Mouse (Mus musculus): ENCODE results near the gene Lpin2.

The Lpin2 gene

DNA sequence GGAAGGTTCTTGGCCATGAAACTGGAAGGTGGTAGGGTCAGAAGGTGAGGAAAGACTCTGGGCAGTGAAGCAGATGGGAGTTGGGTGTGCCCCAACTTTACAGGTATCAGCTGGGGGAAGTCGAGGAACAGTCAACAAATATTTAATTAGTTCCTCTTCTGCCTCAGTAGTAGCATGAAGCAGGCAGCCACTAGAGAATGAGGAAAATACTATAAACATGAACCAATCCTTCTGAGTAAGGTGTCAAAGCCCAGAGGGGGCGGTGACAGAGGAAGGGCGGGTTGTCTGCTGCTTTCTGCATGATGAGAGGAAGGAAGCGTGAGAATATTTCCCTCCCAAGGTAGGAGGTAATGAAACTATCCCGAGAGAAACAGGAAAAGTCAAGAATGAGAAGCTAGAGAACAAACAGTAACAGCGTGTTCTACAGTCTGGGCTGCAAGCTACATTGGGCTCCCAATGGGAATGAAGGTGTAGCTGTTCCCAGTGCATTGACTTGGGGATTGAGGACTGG lies at the start of gene Lpin2:
Lpin2 (plus strand) TSS at position 350 of the 511 bp plus-strand sequence.
- ChIA-PET POLR2A (interaction anchor here in 2 of 4 experiments (1.2 to 2.3 kb wide), 6 partner anchors 10 to 444 kb away, joined by 3 to 7 read pairs (median 4); partner anchors contain the start of genes Myl12a (in 2 of the 2) and Myom1 (in 2 of the 2)), CTCF (interaction anchor here in 3 of 4 experiments (0.7 to 1.3 kb wide), 3 partner anchors 10 to 476 kb away, joined by 3 to 5 read pairs (median 3); no protein-coding TSS in a partner anchor)

DNA sequence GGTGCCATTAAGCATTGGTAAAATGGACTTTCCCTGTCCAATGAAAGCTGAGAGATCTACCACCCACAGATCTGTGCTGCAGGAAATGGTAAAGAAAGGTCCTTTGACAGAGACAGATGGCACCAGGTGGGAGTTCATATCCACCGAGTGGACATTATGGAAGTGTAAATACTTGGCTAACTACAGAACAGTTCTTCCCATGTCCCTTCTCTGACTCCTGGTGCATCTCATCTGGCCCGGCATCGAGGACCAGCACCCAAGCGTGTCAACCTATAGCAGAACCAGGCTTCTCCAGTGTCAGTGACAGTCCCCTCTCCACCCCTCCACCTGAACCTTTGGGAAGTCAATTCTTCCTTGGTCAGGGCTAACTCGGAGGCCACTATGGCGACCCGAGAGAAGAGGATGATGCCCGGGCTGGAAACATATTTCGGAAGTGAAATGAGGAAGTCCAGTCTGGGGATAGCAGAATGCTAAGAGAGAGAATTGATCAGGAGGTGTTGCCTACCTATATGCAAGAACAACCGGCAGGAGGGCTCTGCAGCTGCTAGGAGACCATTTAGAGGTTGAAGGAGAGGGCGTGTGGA lies 49.4 kb upstream of the Lpin2 start:
- CTCF ChIA-PET, result no interaction called here

DNA sequence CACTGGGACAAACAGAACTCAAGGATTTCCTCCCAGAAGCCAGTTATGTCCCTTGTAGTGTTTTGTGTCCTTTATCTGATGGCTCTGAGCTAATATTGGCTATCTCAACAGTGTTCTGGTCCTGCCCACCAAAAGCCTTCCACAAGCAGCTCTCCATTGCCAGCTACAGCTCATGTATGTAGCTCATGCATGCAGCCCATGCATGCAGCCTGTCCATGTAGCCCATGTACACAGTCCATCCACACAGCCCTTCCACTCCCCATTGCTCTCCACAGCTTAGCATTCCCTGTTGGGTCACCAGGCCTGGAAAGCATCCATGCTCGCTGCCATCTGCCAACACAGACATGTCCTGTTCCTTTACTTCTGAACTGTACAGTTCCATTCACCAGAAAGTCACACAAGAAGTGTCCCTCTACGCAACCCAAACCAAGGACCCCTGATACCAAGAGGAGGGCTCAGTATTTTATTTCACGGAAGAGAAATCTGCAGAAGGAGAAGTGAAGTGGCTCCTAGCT lies 47.9 kb upstream of the Lpin2 start:
- CTCF ChIA-PET, result interaction anchor here in 1 of 4 experiments (0.5 kb wide), 1 partner anchor 704 kb away, joined by 3 read pairs; no protein-coding TSS in a partner anchor

More for the DNA sequence above, 49.4 kb upstream of the Lpin2 start:
- POLR2A ChIA-PET, result no interaction called here

DNA sequence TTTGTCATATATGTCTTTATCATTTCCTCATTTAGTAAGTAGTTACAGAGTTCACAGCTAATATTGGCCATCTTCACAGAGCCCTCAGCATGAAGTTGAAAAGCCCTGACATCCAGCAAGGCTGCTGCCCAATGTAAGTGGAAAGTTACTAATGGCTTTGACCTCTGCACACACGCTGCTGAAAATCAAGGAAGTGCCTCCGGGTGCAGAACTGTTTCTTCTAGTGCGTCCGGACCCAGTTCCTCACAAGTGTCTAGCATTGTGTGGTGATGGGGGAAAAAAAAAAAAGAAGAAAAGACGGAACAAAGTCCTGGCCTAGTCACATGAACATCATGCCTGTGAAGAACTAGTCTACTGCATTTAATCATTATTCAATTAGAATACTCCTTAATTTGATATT lies 47.3 kb upstream of the Lpin2 start:
- ChIA-PET POLR2A (no interaction called here), CTCF (no interaction called here)

More for the DNA sequence above, 47.9 kb upstream of the Lpin2 start:
- POLR2A ChIA-PET, result no interaction called here

DNA sequence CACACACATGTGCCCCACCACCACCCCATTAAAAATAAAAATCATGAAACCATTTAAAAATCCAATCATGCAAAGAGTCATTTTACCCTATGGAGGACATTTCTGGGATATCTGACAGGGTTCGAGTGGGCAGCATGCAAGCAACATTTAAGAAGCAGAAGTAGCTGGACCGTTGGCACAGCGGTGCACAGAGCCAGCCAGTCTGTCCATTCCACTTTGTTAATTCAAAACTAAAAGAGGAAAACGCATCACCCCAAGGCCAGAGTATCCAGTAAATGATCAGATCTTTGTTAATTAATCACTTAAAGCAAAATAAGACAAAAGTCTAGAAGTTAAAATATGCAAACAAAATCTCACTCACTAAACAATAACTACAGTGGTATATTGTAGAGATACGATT lies 46.5 kb upstream of the Lpin2 start:
- POLR2A ChIA-PET, result no interaction called here
- CTCF ChIA-PET, result no interaction called here

DNA sequence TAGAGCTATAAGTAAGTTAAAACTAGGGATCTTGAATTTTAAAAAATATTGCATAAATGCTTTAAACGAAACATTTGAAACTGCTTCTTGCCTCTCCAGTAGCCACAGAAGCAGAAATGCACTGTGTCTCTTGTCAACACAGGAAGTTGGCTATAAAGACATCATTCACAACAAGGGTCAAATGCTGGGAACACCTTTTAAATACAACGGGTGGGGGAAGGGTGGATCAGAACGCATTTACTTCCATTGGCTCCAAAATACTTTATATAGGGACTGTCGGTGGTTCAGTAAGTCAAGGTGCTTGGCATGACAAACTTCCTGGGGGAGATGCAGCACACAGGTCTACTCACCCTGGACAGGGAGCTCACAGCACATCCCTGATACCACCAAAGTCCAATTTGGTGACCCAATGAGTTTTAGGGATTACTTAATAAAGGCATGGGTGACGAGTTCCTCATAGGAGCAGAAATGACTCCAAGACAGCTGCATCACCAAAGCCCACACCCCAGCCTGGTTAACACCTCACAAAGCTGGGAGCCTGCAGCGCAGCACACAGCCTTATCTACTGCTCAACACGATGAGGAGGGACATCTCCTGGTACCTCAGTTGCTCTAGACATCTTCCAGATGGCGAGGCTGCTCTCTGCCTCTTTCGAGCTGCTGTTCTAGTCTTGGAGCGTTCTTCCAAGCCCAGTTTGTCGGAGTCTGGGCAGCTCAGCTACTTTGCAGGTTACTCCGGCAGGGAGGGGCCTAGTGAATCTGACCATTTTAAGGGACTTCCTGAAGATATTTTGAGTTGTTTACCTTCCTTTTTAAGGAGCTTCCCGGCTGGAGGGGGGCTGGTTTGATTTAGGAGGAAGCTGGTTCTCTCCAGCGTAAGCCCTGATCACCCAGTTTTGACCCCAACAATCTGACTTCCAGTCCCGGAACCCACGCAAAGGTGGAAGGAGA lies 45.7 kb upstream of the Lpin2 start:
- POLR2A ChIA-PET, result interaction anchor here in 2 of 4 experiments (0.6 to 0.9 kb wide), 3 partner anchors 14 to 173 kb away, joined by 3 to 4 read pairs (median 4); no protein-coding TSS in a partner anchor
- CTCF ChIA-PET, result no interaction called here

DNA sequence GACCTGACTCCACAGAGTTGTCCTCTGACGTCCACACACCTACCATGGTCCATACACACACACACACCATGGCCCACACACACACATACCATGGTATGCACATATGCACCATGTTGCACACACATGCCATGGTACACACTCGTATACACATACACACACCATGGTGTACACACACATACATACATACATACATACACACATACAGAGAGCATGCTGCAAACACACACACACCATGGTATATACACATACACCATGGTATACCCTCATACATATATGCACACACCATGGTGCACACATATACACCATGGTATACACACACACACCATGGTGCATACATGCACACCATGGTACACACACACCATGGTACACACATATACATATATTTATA lies 45.0 kb upstream of the Lpin2 start:
- ChIA-PET CTCF (no interaction called here), POLR2A (interaction anchor here in 2 of 4 experiments (0.6 to 0.8 kb wide), 2 partner anchors 96 to 172 kb away, joined by 3 to 4 read pairs; no protein-coding TSS in a partner anchor)

DNA sequence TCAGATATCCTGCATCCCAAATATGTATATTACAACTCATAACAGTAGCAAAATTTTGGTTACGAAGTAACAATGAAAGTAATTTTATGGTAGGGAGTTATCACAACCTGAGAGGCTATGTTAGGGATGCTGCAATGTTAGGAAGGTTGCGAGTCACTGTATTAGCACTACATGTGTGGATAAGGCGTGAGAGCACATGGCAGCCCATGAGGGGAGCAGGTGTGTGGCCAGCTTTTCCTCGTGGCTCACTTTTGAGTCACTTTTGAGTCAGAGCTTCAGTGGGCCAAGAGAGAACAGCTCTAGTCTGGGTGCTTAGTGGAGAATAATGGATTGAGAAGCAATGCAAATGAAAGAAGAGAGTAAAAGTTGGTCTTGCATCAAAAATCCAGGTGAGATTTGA lies 40.3 kb upstream of the Lpin2 start:
- CTCF ChIA-PET, result no interaction called here
- POLR2A ChIA-PET, result no interaction called here

DNA sequence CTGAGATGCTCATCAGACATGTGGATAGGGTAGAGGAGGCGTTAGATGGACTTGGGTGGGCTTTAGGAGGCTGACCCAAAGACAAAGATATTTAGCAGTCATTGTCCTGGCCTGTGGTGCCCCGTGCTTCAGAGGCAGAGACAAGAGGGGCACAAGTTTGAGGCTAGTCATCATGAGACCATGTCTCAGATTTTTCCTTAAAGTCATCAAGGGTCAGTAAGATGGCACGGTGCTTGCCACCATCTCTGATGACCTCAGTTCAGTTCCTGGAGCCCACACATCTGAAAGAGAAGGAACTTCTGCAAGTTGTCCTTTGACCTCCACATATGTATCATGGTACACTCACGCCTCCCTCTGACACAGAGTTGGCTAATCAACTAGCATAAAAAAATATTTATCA lies 39.2 kb upstream of the Lpin2 start:
- POLR2A ChIA-PET, result no interaction called here
- CTCF ChIA-PET, result no interaction called here

DNA sequence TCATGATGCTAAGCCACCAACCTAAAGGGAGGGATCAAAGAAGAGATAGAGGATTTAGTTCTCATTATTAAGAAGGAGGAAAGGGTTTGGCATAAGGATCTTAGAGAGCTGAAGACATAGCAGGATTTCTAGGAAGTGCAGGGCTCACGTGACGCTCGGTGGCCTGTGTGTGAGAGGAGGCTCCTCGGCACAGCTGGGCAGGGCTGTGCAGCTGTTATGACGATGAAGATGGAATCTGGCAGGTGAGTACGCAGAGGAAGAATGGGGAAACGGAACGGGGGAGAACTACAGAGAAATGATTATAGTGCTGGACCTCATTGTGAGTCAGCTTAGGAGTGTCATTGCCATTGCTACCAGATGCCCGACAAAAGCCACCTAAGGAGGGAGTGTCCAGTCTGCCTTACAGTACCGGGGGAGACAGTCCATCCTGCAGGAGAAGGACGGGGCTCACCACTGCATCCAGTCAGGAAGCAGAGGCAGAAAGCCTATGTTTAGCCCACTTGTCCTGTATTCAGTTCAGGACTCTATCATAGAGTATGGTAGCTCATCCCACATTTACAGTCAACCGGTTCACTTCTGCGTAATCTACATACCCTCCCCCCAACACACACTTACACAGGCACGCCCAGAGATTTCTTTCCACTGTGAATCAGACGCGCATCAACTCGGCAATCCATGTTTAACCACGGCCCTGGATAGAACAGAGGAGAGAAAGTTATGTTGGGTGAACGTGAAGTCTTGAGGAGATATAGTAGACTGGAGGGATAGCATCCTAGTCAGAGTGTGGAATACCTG lies 37.8 kb upstream of the Lpin2 start:
- CTCF ChIA-PET, result no interaction called here

DNA sequence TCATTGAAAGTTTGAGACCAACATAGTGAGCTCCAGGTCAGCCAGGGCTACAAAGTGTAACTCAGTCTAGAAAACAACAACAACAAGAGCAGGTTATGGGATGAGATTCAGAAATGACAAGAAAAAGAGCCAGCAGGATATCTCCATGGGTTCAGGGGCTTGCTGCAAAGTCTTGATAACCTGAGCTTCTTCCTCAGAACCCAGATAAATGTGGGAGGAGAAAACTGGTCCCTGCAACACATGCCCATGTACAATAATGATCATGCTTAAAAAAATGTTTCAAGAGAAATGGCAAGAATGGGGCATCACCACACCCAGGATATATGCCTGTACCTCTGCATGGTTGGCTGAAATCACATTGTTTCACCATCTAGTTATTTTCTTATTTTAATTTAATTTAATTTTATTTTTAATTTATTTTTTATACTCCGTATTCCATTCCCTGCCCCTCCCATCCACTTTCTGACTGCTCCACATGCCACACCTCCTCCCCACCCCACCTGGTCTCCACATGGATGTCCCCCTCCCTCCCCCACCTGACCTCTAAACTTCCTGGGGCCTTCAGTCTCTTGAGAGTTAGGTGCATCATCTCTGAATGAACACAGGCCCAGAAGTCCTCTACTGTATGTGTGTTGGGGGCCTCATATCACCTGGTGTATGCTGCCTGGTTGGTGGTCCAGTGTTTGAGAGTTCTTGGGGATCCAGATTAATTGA lies 37.0 kb upstream of the Lpin2 start:
- ChIA-PET CTCF (no interaction called here), POLR2A (interaction anchor here in 1 of 4 experiments (0.8 kb wide), 1 partner anchor 1646 kb away, joined by 3 read pairs; no protein-coding TSS in a partner anchor)

More for the DNA sequence above, 37.8 kb upstream of the Lpin2 start:
- POLR2A ChIA-PET, result interaction anchor here in 1 of 4 experiments (0.8 kb wide), 1 partner anchor 1647 kb away, joined by 3 read pairs; no protein-coding TSS in a partner anchor

DNA sequence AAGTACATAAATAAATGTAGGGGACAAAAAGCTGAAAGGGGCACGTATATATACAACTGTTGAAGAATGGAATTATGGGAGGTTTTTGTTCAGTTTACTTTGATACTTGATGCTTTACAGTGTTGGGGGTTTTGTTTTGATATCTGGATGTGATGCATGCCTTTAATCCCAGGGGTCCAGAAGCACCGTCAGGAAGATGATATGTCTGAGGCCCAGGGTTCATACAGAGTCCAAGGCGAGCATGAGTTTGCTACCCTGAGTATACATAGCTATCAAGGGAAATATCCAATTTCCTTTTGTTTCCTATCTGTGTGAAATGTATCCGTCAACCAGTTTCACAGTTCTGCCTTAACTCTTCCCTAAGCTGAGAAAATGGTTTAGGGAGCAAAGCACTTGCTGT lies 29.0 kb upstream of the Lpin2 start:
- ChIA-PET CTCF (no interaction called here), POLR2A (interaction anchor here in 1 of 4 experiments (0.6 kb wide), 1 partner anchor 1027 kb away, joined by 3 read pairs; no protein-coding TSS in a partner anchor)

DNA sequence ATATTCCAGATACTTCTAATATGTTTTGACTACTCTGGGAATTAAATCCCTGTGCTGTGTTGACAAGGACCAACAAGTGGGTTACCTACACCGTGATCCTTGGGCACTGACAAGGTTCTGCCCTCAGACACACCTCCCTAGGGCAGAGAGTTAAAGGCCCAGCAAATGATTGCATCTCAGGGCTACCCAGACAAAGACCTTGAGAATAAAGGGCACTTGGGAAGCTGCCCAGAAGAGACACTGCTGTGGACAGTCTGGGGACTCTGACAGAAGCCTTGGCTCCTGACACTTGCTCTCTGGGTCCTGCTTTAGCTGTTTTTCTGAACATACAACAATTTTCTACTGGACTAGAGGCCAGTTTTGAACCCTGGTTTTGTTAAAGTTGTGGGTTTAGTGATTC lies 27.1 kb upstream of the Lpin2 start:
- POLR2A ChIA-PET, result no interaction called here
- CTCF ChIA-PET, result interaction anchor here in 1 of 4 experiments (0.6 kb wide), 1 partner anchor 541 kb away, joined by 3 read pairs; no protein-coding TSS in a partner anchor

DNA sequence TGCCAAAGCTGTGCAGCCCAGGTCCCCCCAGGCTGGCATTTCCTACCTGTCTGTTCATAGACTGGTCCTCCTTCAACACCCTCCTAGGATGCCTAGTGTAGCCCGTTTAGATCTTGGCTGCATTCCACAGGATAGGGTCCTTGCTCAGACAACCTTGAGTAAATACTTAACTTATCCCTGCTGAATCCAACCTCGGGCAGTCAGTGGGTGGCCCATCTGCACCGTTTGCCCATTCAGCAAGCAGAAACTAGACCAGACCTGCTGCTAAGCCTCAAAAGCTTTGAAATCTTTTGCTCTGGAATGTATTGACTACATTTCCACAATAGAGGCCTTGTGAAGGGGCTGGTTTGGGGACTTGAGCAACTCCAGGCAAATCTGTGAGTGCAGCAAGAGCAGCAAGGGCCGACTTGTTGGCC lies 23.2 kb upstream of the Lpin2 start:
- CTCF ChIA-PET, result no interaction called here
- POLR2A ChIA-PET, result interaction anchor here in 1 of 4 experiments (0.8 kb wide), 1 partner anchor 24 kb away, joined by 4 read pairs; no protein-coding TSS in a partner anchor

DNA sequence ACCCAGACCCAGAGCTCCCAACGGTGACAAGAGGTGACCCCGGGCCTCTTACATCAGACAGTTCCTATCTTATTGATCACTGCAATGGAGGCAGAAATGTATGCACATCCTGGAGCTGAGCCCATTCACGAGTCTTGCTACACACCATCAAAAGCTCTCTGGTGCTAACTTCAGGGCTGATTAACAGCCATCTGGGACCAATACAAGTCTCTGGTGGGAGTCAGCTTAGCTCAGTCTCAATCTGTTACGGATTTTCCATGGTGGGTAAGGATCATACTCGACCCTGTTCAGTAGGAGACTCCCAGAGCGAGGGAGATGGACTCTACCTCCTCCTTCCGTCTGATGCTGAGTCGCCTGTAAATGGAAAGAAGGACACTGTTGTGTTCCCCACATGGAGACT lies 22.6 kb upstream of the Lpin2 start:
- POLR2A ChIA-PET, result interaction anchor here in 1 of 4 experiments (0.8 kb wide), 1 partner anchor 24 kb away, joined by 4 read pairs; no protein-coding TSS in a partner anchor
- CTCF ChIA-PET, result no interaction called here

DNA sequence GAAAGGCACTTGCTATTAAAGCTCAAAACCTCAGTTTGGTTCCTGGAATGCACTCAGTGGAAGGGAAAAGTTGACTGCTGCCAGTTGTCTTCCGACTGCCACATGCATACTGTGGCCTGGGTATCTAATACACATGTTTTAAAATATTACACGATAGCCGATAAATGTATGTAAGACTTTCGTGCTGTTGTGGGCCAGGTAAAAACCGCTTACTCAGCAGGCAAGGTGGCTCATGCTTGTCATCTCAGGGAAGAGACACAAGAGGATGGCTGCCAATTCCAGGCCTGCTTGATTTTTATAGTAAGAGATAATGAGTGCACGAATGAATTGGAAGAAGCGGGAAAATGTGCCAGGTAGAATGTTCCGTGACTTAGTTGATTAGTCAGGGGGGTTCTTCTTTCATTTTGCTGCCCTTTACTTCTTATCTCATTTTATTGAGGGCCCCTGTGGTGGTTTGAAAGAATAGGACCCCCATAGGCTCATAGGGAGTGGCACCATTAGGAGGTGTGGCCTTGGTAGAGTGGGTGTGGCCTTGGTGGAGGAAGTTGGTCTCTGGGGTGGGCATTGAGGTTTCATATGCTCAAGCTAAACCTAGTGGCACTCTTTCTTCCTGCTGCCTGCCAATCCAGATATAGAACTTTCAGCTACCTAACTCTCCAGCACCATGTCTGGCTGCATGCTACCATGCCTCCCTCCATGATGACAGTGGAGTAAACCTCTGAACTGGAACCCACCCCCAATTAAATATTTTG lies 21.9 kb upstream of the Lpin2 start:
- CTCF ChIA-PET, result no interaction called here
- POLR2A ChIA-PET, result interaction anchor here in 1 of 4 experiments (0.8 kb wide), 1 partner anchor 23 kb away, joined by 4 read pairs; no protein-coding TSS in a partner anchor

DNA sequence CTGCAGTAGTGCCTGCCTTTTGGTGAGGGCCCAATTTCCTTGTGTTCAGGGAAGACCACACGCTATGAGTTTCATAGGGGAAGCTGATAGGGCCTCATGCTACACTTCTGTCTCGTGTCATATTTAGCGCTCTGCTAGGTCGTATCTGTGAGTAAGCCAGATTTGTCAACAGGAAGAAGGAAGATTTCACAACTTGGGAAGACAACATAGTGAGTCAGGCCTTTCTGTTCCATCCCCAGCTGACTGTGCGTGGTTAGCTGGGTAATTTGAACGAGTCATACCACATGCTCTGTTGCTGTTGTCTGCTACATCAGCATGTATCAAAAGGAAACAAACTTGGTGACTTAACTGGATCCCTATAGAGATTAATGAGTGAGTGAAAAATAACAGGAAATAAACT lies 17.4 kb upstream of the Lpin2 start:
- CTCF ChIA-PET, result no interaction called here
- POLR2A ChIA-PET, result interaction anchor here in 2 of 4 experiments (0.7 to 1.3 kb wide), 3 partner anchors 18 to 115 kb away, joined by 3 to 4 read pairs (median 3); partner anchors contain the start of gene Lpin2 (in 1 of the 2)
